Mouse (Mus musculus): ENCODE data around the gene Olfr1463. TPM values are rescaled to one million over a fixed set of nuclear protein-coding genes. Genes with fewer than 3 reads are reported as not detected.

The Olfr1463 gene
- polyA plus RNA-seq (2015; fragmentation: Nextera tagmentation; extraction: Ambion mirVana) = not detected in 2 replicates

DNA sequence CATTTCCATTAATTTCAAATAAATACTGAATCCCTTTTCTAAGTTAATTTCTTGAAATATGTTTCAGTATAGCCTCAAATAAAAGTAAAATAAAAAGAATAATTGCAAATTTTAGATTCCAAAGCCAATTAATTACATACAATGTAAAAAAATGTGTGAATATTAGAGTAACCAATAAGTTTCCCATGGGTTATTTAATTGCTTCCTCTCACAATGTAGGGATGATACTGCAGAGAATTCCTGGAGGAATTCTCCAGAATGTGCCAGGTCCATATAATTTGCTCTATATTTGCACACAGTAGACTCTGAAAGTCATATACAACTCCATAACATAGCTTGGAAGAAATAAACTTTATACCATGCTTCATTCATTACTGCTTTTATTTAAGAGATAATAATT, at the start of gene Olfr1463:
Olfr1463 (plus strand) TSS at position 301 of the 400 bp plus-strand sequence.
- no peak for ATAC-seq
- Histone ChIP-seq H3K27me3 (ENCODE audit: control insufficient read depth, insufficient read depth, low read depth, low read length) (no peaks in the 10 kb centered on the region), H3K4me1 (ENCODE audit: control insufficient read depth, insufficient read depth, low read length) (no peaks in the 10 kb centered on the region), H3K9me3 (replicated peaks; ENCODE audit: control insufficient read depth, low read length, poor library complexity, severe bottlenecking) (peaks cover 8% of the 10 kb centered on the region), H3K4me3 (ENCODE audit: low read depth, low read length) (no peak within 1 kb of the TSS), H3K4me2 (ENCODE audit: low read length) (no peak within 1 kb of the TSS), H3K9ac (ENCODE audit: low read depth, low read length) (no peak within 1 kb of the TSS), H3K36me3 (ENCODE audit: control insufficient read depth, insufficient read depth, low read length) (no peaks in the 10 kb centered on the region), H3K27ac (ENCODE audit: low read length) (no peak within 1 kb of the TSS)

DNA sequence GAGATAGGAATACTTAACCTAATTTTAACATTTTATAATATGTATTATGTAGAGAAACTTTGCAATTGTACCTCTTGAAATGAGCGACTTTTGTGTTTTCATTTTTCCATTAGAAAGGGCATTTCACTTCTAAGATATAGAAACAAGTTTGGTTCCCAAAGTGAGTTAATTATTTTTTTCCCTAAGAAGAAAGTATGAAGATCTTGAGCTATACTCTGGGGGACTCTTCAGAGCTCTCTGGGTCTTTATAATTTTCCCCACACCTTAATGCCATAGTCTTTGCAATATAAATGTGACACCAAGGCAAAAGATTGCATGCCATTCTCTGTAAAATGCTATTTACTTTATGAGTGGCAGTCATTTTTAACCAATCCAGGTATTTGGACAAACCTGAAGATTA, 45.7 kb upstream of the Olfr1463 start, which contains the start of gene Olfr1462:
Olfr1462 (plus strand) TSS at position 301 of the 400 bp plus-strand sequence.
- 92% methylated on average over 1 of the region's 1 CpGs for WGBS
- no peak for ATAC-seq
- Histone ChIP-seq H3K9ac (ENCODE audit: low read depth, low read length) (no peak within 1 kb of the TSS), H3K36me3 (ENCODE audit: control insufficient read depth, insufficient read depth, low read length) (no peaks in the 10 kb centered on the region), H3K4me3 (ENCODE audit: low read depth, low read length) (no peak within 1 kb of the TSS), H3K9me3 (replicated peaks; ENCODE audit: control insufficient read depth, low read length, poor library complexity, severe bottlenecking) (peaks cover 5% of the 10 kb centered on the region; the same call in 1 of the 2 replicates), H3K4me1 (ENCODE audit: control insufficient read depth, insufficient read depth, low read length) (no peaks in the 10 kb centered on the region), H3K4me2 (ENCODE audit: low read length) (no peak within 1 kb of the TSS), H3K27ac (ENCODE audit: low read length) (no peak within 1 kb of the TSS), H3K27me3 (ENCODE audit: control insufficient read depth, insufficient read depth, low read depth, low read length) (no peaks in the 10 kb centered on the region)

- no peak overlapping the region for H3K4me3 ChIP-seq (ENCODE audit: low read depth, low read length)
- no peaks in the 10 kb centered on the region for H3K27me3 ChIP-seq (ENCODE audit: control insufficient read depth, insufficient read depth, low read depth, low read length)
- no peaks in the 10 kb centered on the region for H3K36me3 ChIP-seq (ENCODE audit: control insufficient read depth, insufficient read depth, low read length)
- H3K4me2 ChIP-seq (ENCODE audit: low read length) = no peak overlapping the region
- H3K9ac ChIP-seq (ENCODE audit: low read depth, low read length) = no peak overlapping the region
- H3K27ac ChIP-seq (ENCODE audit: low read length) = no peak overlapping the region
- no peaks in the 10 kb centered on the region for H3K4me1 ChIP-seq (ENCODE audit: control insufficient read depth, insufficient read depth, low read length)
- ATAC-seq = no peak
- 90% methylated on average over 11 of the region's 11 CpGs for WGBS
- peaks cover 21% of the 10 kb centered on the region; the same call in 1 of the 2 replicates for H3K9me3 ChIP-seq (replicated peaks; ENCODE audit: control insufficient read depth, low read length, poor library complexity, severe bottlenecking)
Observed at GRCm38 (mm10) chr19:13221666-13222065, 9.5 kb upstream of the Olfr1463 start.

Other genes starting within 250 kb of the Olfr1463 start
- gene Olfr1451, start 236.3 kb upstream of the Olfr1463 start, polyA plus RNA-seq (2015; fragmentation: Nextera tagmentation; extraction: Ambion mirVana) = not detected in 2 replicates
- not detected in 2 replicates for gene Olfr1453, start 203.0 kb upstream of the Olfr1463 start, polyA plus RNA-seq (2015; fragmentation: Nextera tagmentation; extraction: Ambion mirVana)
- gene Olfr1454, start 170.7 kb upstream of the Olfr1463 start, polyA plus RNA-seq (2015; fragmentation: Nextera tagmentation; extraction: Ambion mirVana) = not detected in 2 replicates
- gene Olfr1457, start 133.4 kb upstream of the Olfr1463 start, polyA plus RNA-seq (2015; fragmentation: Nextera tagmentation; extraction: Ambion mirVana) = not detected in 2 replicates
- not detected in 2 replicates for gene Olfr1458, start 124.6 kb upstream of the Olfr1463 start, polyA plus RNA-seq (2015; fragmentation: Nextera tagmentation; extraction: Ambion mirVana)
- not detected in 2 replicates for gene Olfr1459, start 81.8 kb upstream of the Olfr1463 start, polyA plus RNA-seq (2015; fragmentation: Nextera tagmentation; extraction: Ambion mirVana)
- not detected in 2 replicates for gene Olfr1461, start 68.3 kb upstream of the Olfr1463 start, polyA plus RNA-seq (2015; fragmentation: Nextera tagmentation; extraction: Ambion mirVana)
- gene Olfr1462, start 45.6 kb upstream of the Olfr1463 start, polyA plus RNA-seq (2015; fragmentation: Nextera tagmentation; extraction: Ambion mirVana) = not detected in 2 replicates
- not detected in 2 replicates for gene Olfr1465, start 84.2 kb downstream of the Olfr1463 start, polyA plus RNA-seq (2015; fragmentation: Nextera tagmentation; extraction: Ambion mirVana)
- gene Olfr1466, start 107.5 kb downstream of the Olfr1463 start, polyA plus RNA-seq (2015; fragmentation: Nextera tagmentation; extraction: Ambion mirVana) = not detected in 2 replicates
- gene Olfr1467, start 130.9 kb downstream of the Olfr1463 start, polyA plus RNA-seq (2015; fragmentation: Nextera tagmentation; extraction: Ambion mirVana) = not detected in 2 replicates
- gene Olfr1469, start 176.5 kb downstream of the Olfr1463 start, polyA plus RNA-seq (2015; fragmentation: Nextera tagmentation; extraction: Ambion mirVana) = not detected in 2 replicates
- not detected in 2 replicates for gene Olfr1471, start 212.1 kb downstream of the Olfr1463 start, polyA plus RNA-seq (2015; fragmentation: Nextera tagmentation; extraction: Ambion mirVana)
- not detected in 2 replicates for gene Olfr1472, start 224.8 kb downstream of the Olfr1463 start, polyA plus RNA-seq (2015; fragmentation: Nextera tagmentation; extraction: Ambion mirVana)
- not detected in 2 replicates for gene Olfr1474, start 238.2 kb downstream of the Olfr1463 start, polyA plus RNA-seq (2015; fragmentation: Nextera tagmentation; extraction: Ambion mirVana)
- not detected in 2 replicates for gene Olfr1475, start 248.9 kb downstream of the Olfr1463 start, polyA plus RNA-seq (2015; fragmentation: Nextera tagmentation; extraction: Ambion mirVana)

Data from midbrain, embryonic 16.5 days (tissue).